Mouse (Mus musculus) midbrain, embryonic 16.5 days (tissue): ENCODE measurements around the gene Bpifb2. TPM values are rescaled to one million over a fixed set of nuclear protein-coding genes. Genes with fewer than 3 reads are reported as not detected.

ENCODE experiments used
- ATAC-seq: fragments of 200-750 bp; cut with Nextera tagmentation; 2 replicates; pipeline ENCODE4 v1.8.0; 2017; ENCODE audit warnings: moderate TSS enrichment
- H3K27ac ChIP-seq: fragments of 300-500 bp; sonication (generic); 2 replicates; pipeline ENCODE4 v1.5.1; 2014; ENCODE audit warnings: mild to moderate bottlenecking, low read length, mixed read lengths
- H3K27me3 ChIP-seq: fragments of 300-500 bp; sonication (generic); 2 replicates; pipeline ENCODE4 v1.6.1; 2014; ENCODE audit warnings: low read depth, low read length, mixed read lengths; ENCODE audit not compliant: control insufficient read depth, insufficient read depth
- H3K36me3 ChIP-seq: fragments of 300-500 bp; sonication (generic); 2 replicates; pipeline ENCODE4 v1.6.1; 2014; ENCODE audit warnings: mild to moderate bottlenecking, low read length, moderate library complexity, mixed read lengths; ENCODE audit not compliant: control insufficient read depth, insufficient read depth
- H3K4me1 ChIP-seq: fragments of 300-500 bp; sonication (generic); 2 replicates; pipeline ENCODE4 v1.6.1; 2014; ENCODE audit warnings: mild to moderate bottlenecking, low read length, mixed read lengths; ENCODE audit not compliant: control insufficient read depth, insufficient read depth
- H3K4me2 ChIP-seq: fragments of 300-500 bp; sonication (generic); 2 replicates; pipeline ENCODE4 v1.6.1; 2014; ENCODE audit warnings: mild to moderate bottlenecking, low read length, mixed read lengths
- H3K4me3 ChIP-seq: fragments of 300-500 bp; sonication (generic); 2 replicates; pipeline ENCODE4 v1.5.1; 2014; ENCODE audit warnings: low read depth, mild to moderate bottlenecking, low read length, moderate library complexity, mixed read lengths
- H3K9ac ChIP-seq: fragments of 300-500 bp; sonication (generic); 2 replicates; pipeline ENCODE4 v1.6.1; 2014; ENCODE audit warnings: low read depth, low read length, mixed read lengths
- H3K9me3 ChIP-seq: fragments of 300-500 bp; sonication (generic); replicated peaks from 2 replicates; pipeline ENCODE4 v1.6.1; 2014; ENCODE audit warnings: mild to moderate bottlenecking, low read length, mixed read lengths; ENCODE audit not compliant: control insufficient read depth, poor library complexity, severe bottlenecking
- WGBS: fragments of 180-500 bp; shearing (Covaris S2); extraction: QIAGEN DNeasy Blood & Tissue Kit; methylation state at CpG from one replicate; pipeline ENCODE4 v1.1.7; 2014; 5-methylcytosine and 5-hydroxymethylcytosine counted together
- polyA plus RNA-seq: library from polyadenylated mRNA; unstranded; fragments of >200 nt; fragmentation: Nextera tagmentation; extraction: Ambion mirVana; gene quantifications from 2 replicates; pipeline ENCODE4 v1.2.1, GENCODE M21; 2015

Bpifb2 gene
- polyA plus RNA-seq, 1 experiment from 2014 or later: 0.26 TPM

- H3K4me3 ChIP-seq: no peak overlapping the region
- H3K4me2 ChIP-seq: no peak overlapping the region
- H3K27me3 ChIP-seq: no peaks in the 10 kb centered on the region
- no peak overlapping the region for H3K27ac ChIP-seq
- H3K4me1 ChIP-seq: no peaks in the 10 kb centered on the region
- WGBS: 38% methylated on average over 3 of the region's 3 CpGs
- no peak overlapping the region for H3K9ac ChIP-seq
- H3K36me3 ChIP-seq: no peaks in the 10 kb centered on the region
- ATAC-seq: no peak
- H3K9me3 ChIP-seq: no peaks in the 10 kb centered on the region
These were observed 68.7 kb downstream of the Bpifb2 start for GRCm38 (mm10) chr2:153943537-153943936.

GRCm38 (mm10) chr2:153944567-153944966 lies 69.7 kb downstream of the Bpifb2 start:
- no peak overlapping the region for H3K9ac ChIP-seq
- ATAC-seq: no peak
- H3K4me3 ChIP-seq: no peak overlapping the region
- H3K4me2 ChIP-seq: no peak overlapping the region
- 89% methylated on average over 8 of the region's 8 CpGs for WGBS
- no peaks in the 10 kb centered on the region for H3K27me3 ChIP-seq
- no peaks in the 10 kb centered on the region for H3K9me3 ChIP-seq
- no peak overlapping the region for H3K27ac ChIP-seq
- H3K4me1 ChIP-seq: no peaks in the 10 kb centered on the region
- no peaks in the 10 kb centered on the region for H3K36me3 ChIP-seq

Other genes starting within 250 kb of the Bpifb2 start
- gene Commd7, start 242.3 kb upstream of the Bpifb2 start, polyA plus RNA-seq: 102 and 104 TPM in 2 replicates
- gene Dnmt3b, start 225.6 kb upstream of the Bpifb2 start, polyA plus RNA-seq: 3.0 and 3.5 TPM in 2 replicates
- not detected in 2 replicates for gene Dnmt3c, start 178.4 kb upstream of the Bpifb2 start, polyA plus RNA-seq
- 411 and 428 TPM in 2 replicates for gene Mapre1, start 133.8 kb upstream of the Bpifb2 start, polyA plus RNA-seq
- 0.16 TPM in 1 of 2 replicates, not detected in the other for gene Efcab8, start 95.1 kb upstream of the Bpifb2 start, polyA plus RNA-seq
- gene Sun5, start 4.0 kb upstream of the Bpifb2 start, polyA plus RNA-seq: not detected in 2 replicates
- gene Bpifb6, start 25.3 kb downstream of the Bpifb2 start, polyA plus RNA-seq: not detected in 2 replicates
- gene Bpifb3, start 43.2 kb downstream of the Bpifb2 start, polyA plus RNA-seq: 0.11 TPM in 1 of 2 replicates, not detected in the other
- not detected in 2 replicates for gene Bpifb4, start 63.2 kb downstream of the Bpifb2 start, polyA plus RNA-seq
- not detected in 2 replicates for gene Bpifa6, start 99.9 kb downstream of the Bpifb2 start, polyA plus RNA-seq
- gene Bpifa2, start 133.2 kb downstream of the Bpifb2 start, polyA plus RNA-seq: not detected in 2 replicates